Mouse (Mus musculus): ENCODE measurements around the gene Srl. TPM values are rescaled to one million over a fixed set of nuclear protein-coding genes. Genes with fewer than 3 reads are reported as not detected.

Srl gene
- polyA plus RNA-seq, 1 experiment from 2014 or later = 36.8 TPM

GRCm38 (mm10) chr16:4455693-4456092 lies 85.9 kb downstream of the Srl start:
- H3K4me3 ChIP-seq = no peak overlapping the region
- H3K9me3 ChIP-seq = no peaks in the 10 kb centered on the region
- H3K27ac ChIP-seq = no peak overlapping the region
- H3K9ac ChIP-seq = no peak overlapping the region
- ATAC-seq (ENCODE audit: insufficient number of reproducible peaks, low FRiP score, low TSS enrichment, low read depth) = no peak
- no peak overlapping the region for H3K4me2 ChIP-seq
- 68% methylated on average over 4 of the region's 4 CpGs for WGBS
- H3K36me3 ChIP-seq = no peaks in the 10 kb centered on the region
- no peaks in the 10 kb centered on the region for H3K4me1 ChIP-seq
- no peaks in the 10 kb centered on the region for H3K27me3 ChIP-seq

- ATAC-seq (ENCODE audit: insufficient number of reproducible peaks, low FRiP score, low TSS enrichment, low read depth) = no peak
- H3K27ac ChIP-seq = no peak overlapping the region
- H3K9ac ChIP-seq = no peak overlapping the region
- H3K9me3 ChIP-seq = no peaks in the 10 kb centered on the region
- H3K36me3 ChIP-seq = no peaks in the 10 kb centered on the region
- no peak overlapping the region for H3K4me2 ChIP-seq
- H3K4me1 ChIP-seq = no peaks in the 10 kb centered on the region
- WGBS = 82% methylated on average over 7 of the region's 7 CpGs
- H3K27me3 ChIP-seq = no peaks in the 10 kb centered on the region
- no peak overlapping the region for H3K4me3 ChIP-seq
Observed at GRCm38 (mm10) chr16:4454563-4454962, 87.1 kb downstream of the Srl start.

- Histone ChIP-seq H3K4me2 (no peak overlapping the region), H3K27me3 (no peaks in the 10 kb centered on the region), H3K4me1 (0 out of 2 replicates have a peak, but pooled peaks cover 3% of the 10 kb centered on the region), H3K4me3 (no peak overlapping the region), H3K27ac (no peak overlapping the region), H3K9me3 (no peaks in the 10 kb centered on the region), H3K9ac (no peak overlapping the region), H3K36me3 (no peaks in the 10 kb centered on the region)
- ATAC-seq (ENCODE audit: insufficient number of reproducible peaks, low FRiP score, low TSS enrichment, low read depth) = no peak
- 84% methylated on average over 6 of the region's 6 CpGs for WGBS
Observed at GRCm38 (mm10) chr16:4449418-4449817, 92.2 kb downstream of the Srl start.

GRCm38 (mm10) chr16:4448235-4448634 lies 93.4 kb downstream of the Srl start:
- Histone ChIP-seq H3K36me3 (no peaks in the 10 kb centered on the region), H3K4me1 (0 out of 2 replicates have a peak, but pooled peaks cover 3% of the 10 kb centered on the region), H3K4me2 (no peak overlapping the region), H3K4me3 (no peak overlapping the region), H3K9me3 (no peaks in the 10 kb centered on the region), H3K27me3 (no peaks in the 10 kb centered on the region), H3K9ac (no peak overlapping the region), H3K27ac (no peak overlapping the region)
- no peak for ATAC-seq (ENCODE audit: insufficient number of reproducible peaks, low FRiP score, low TSS enrichment, low read depth)
- 53% methylated on average over 9 of the region's 9 CpGs for WGBS

DNA sequence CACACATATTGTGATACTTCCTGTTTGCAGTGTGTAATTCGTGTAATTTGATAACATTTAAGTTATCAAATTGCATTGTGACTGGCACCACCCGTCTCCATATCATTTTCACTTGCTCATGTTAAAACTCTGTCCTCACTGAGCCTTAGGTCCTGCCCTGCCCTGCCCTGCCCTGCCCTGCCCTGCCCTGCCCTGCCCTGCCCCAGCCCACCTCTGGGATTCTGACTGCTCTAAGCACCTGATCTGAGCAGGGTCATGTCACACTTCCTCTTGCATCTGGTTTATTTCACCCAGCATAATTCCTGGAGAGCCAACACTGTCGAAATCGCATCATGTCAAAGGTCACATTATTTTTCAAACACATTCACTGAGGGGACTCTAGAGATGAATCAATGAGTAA lies 95.2 kb downstream of the Srl start:
- H3K27ac ChIP-seq = no peak overlapping the region
- 0 out of 2 replicates have a peak, but pooled peaks cover 3% of the 10 kb centered on the region for H3K4me1 ChIP-seq
- H3K9ac ChIP-seq = no peak overlapping the region
- H3K27me3 ChIP-seq = no peaks in the 10 kb centered on the region
- 54% methylated on average over 4 of the region's 4 CpGs for WGBS
- no peak for ATAC-seq (ENCODE audit: insufficient number of reproducible peaks, low FRiP score, low TSS enrichment, low read depth)
- H3K9me3 ChIP-seq = no peaks in the 10 kb centered on the region
- H3K4me2 ChIP-seq = no peak overlapping the region
- H3K4me3 ChIP-seq = no peak overlapping the region
- H3K36me3 ChIP-seq = no peaks in the 10 kb centered on the region

- H3K27me3 ChIP-seq = no peaks in the 10 kb centered on the region
- no peak overlapping the region for H3K9ac ChIP-seq
- no peak for ATAC-seq (ENCODE audit: insufficient number of reproducible peaks, low FRiP score, low TSS enrichment, low read depth)
- 0 out of 2 replicates have a peak, but pooled peaks cover 3% of the 10 kb centered on the region for H3K4me1 ChIP-seq
- WGBS = 80% methylated on average over 1 of the region's 1 CpGs
- H3K4me3 ChIP-seq = no peak overlapping the region
- H3K4me2 ChIP-seq = no peak overlapping the region
- H3K36me3 ChIP-seq = no peaks in the 10 kb centered on the region
- H3K9me3 ChIP-seq = no peaks in the 10 kb centered on the region
- no peak overlapping the region for H3K27ac ChIP-seq
Observed at GRCm38 (mm10) chr16:4444378-4444777, 97.2 kb downstream of the Srl start.

DNA sequence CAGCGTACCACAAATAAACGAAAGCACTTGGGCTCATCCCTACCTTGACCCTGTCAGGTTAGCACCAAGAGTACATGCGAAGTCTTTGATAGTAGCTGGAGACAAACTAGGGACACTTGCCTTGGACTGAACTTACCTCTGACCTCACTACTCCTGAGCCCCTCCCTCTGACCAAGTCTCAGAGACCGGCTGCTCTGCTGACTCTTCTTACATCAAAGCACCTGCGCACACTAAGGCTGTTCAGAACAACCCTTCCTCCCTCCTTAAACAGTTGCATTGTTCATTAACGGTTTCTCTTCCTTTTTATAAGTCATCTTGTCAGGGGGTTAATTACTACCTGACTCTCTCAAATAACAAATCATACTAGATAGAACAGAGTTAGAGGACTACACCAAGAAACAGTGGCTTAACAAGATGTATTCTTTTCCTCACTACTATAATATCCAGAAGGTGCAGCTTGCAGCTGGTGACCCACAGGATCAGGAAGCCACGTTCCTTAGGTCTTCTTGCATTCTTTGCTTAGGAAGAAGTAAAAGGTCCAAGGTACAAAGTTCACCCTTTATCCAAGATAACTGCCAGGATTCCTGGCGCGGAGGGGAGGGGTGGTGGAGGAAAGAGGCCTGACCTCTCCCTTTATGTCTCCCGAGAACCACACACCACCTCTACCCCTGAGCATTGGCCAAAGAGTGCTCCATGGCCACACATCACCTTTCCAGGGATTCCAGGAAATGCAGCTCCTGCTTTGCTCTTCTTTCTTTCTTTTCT lies 102.1 kb downstream of the Srl start:
- Histone ChIP-seq H3K4me2 (no peak overlapping the region), H3K9me3 (no peaks in the 10 kb centered on the region), H3K36me3 (no peaks in the 10 kb centered on the region), H3K27me3 (no peaks in the 10 kb centered on the region), H3K27ac (no peak overlapping the region), H3K4me3 (no peak overlapping the region), H3K4me1 (no peaks in the 10 kb centered on the region), H3K9ac (no peak overlapping the region)
- WGBS = 69% methylated on average over 10 of the region's 10 CpGs
- no peak for ATAC-seq (ENCODE audit: insufficient number of reproducible peaks, low FRiP score, low TSS enrichment, low read depth)

GRCm38 (mm10) chr16:4436738-4437137 lies 104.9 kb downstream of the Srl start:
- no peak overlapping the region for H3K9ac ChIP-seq
- H3K27me3 ChIP-seq = no peaks in the 10 kb centered on the region
- no peaks in the 10 kb centered on the region for H3K36me3 ChIP-seq
- H3K4me1 ChIP-seq = no peaks in the 10 kb centered on the region
- no peak overlapping the region for H3K4me2 ChIP-seq
- no peaks in the 10 kb centered on the region for H3K9me3 ChIP-seq
- no peak overlapping the region for H3K4me3 ChIP-seq
- no peak overlapping the region for H3K27ac ChIP-seq
- no peak for ATAC-seq (ENCODE audit: insufficient number of reproducible peaks, low FRiP score, low TSS enrichment, low read depth)
- WGBS = 63% methylated on average over 4 of the region's 4 CpGs

- H3K4me1 ChIP-seq = no peaks in the 10 kb centered on the region
- H3K36me3 ChIP-seq = no peaks in the 10 kb centered on the region
- H3K4me3 ChIP-seq = no peak overlapping the region
- no peaks in the 10 kb centered on the region for H3K9me3 ChIP-seq
- no peak overlapping the region for H3K9ac ChIP-seq
- WGBS = 88% methylated on average over 2 of the region's 2 CpGs
- ATAC-seq (ENCODE audit: insufficient number of reproducible peaks, low FRiP score, low TSS enrichment, low read depth) = no peak
- no peaks in the 10 kb centered on the region for H3K27me3 ChIP-seq
- no peak overlapping the region for H3K27ac ChIP-seq
- H3K4me2 ChIP-seq = no peak overlapping the region
Observed at GRCm38 (mm10) chr16:4435371-4435770, 106.2 kb downstream of the Srl start.

DNA sequence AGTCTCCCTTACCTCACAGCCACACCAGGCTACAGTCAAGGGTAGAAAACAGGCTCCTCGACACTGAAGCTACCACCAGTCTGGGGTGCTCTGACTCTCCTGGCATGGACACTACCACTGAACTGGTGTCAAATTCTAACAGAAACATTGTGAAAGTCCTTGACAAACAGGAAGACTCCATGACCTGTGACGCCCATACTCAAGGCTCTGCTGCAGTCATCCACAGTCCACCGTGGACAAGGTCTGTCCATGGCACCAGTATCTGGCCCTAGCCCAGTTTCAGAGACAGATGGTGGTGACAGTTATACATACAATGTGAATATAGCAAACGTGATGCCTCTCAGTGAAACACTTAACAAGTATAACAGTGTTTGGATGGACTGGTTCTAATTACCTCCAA lies 109.8 kb downstream of the Srl start:
- H3K27me3 ChIP-seq = no peaks in the 10 kb centered on the region
- no peaks in the 10 kb centered on the region for H3K9me3 ChIP-seq
- H3K27ac ChIP-seq = no peak overlapping the region
- 64% methylated on average over 4 of the region's 4 CpGs for WGBS
- H3K4me3 ChIP-seq = no peak overlapping the region
- H3K4me2 ChIP-seq = no peak overlapping the region
- no peaks in the 10 kb centered on the region for H3K4me1 ChIP-seq
- no peaks in the 10 kb centered on the region for H3K36me3 ChIP-seq
- no peak for ATAC-seq (ENCODE audit: insufficient number of reproducible peaks, low FRiP score, low TSS enrichment, low read depth)
- H3K9ac ChIP-seq = no peak overlapping the region

GRCm38 (mm10) chr16:4431013-4431412 lies 110.6 kb downstream of the Srl start:
- Histone ChIP-seq H3K9me3 (no peaks in the 10 kb centered on the region), H3K36me3 (no peaks in the 10 kb centered on the region), H3K27ac (no peak overlapping the region), H3K4me1 (no peaks in the 10 kb centered on the region), H3K4me2 (no peak overlapping the region), H3K27me3 (no peaks in the 10 kb centered on the region), H3K9ac (no peak overlapping the region), H3K4me3 (no peak overlapping the region)
- 79% methylated on average over 3 of the region's 3 CpGs for WGBS
- ATAC-seq (ENCODE audit: insufficient number of reproducible peaks, low FRiP score, low TSS enrichment, low read depth) = no peak

DNA sequence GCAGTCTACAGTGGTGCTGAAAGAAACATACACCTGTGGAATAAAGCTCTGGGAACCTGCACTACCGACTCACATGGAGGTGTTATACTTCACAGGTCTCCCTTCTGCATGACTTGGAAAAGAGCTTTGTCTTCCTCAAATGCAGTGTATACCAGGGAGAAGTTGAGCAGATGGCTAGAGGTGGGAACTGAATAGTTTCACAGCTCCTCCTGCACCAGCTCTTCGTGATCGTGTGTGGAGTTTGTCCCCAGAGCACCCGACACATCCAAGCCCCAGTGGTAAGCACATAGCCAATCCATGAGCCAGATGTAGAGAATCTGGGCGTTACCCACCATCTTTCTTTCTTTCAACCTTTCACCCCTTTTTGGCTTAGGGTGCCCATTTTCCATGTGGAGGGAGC lies 111.4 kb downstream of the Srl start:
- H3K4me3 ChIP-seq = no peak overlapping the region
- H3K4me1 ChIP-seq = no peaks in the 10 kb centered on the region
- 71% methylated on average over 5 of the region's 5 CpGs for WGBS
- H3K9ac ChIP-seq = no peak overlapping the region
- H3K9me3 ChIP-seq = no peaks in the 10 kb centered on the region
- no peak overlapping the region for H3K4me2 ChIP-seq
- no peaks in the 10 kb centered on the region for H3K27me3 ChIP-seq
- no peak for ATAC-seq (ENCODE audit: insufficient number of reproducible peaks, low FRiP score, low TSS enrichment, low read depth)
- H3K27ac ChIP-seq = no peak overlapping the region
- H3K36me3 ChIP-seq = no peaks in the 10 kb centered on the region

All from limb, embryonic 15.5 days (tissue).